In the genomic region with DNA sequence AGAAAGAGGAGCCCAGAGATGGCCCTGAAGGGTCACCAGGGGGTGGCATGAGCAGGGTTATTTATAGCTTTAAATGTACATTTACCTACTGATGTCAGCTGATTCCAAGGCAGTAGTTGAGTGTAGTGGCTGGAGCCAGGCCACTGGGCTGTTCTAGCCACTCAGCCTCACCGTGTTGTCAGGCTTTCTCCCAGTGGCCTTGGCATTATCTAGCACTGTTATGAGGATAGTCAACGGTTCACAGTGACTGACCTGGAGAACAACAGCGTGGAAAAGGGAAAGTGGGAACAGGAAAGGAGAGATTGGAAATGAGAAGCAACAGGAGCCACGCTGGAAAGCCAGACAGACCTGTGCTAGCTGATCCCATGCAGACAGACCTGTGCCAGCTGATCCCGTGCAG, we compare ENCODE assay signal across 13 mouse cellular contexts.
"Had no signal": no experiment of that assay in that cellular context is flagged by ENCODE, and none has a peak within 500 bp of the region (broad histone marks: within the 10 kb centered on the region; RNA-seq: fewer than 3 reads in every experiment).

No protein-coding gene starts in this region.

- DNase-seq: kidney, postnatal 10 days; kidney, postnatal 4 days; lung, adult 2 months; lung, postnatal 36 days; midbrain, embryonic 14.5 days; thymus, adult 18-20 months; thymus, postnatal 14 days had no signal

- H3K9me3 ChIP-seq: liver, embryonic 15.5 days; neural tube, embryonic 12.5 days had no signal

- H3K9ac ChIP-seq: liver, embryonic 15.5 days; neural tube, embryonic 12.5 days had no signal

- H3K4me2 ChIP-seq: liver, embryonic 11.5 days; liver, embryonic 15.5 days; neural tube, embryonic 12.5 days had no signal

- H3K27ac ChIP-seq: layer of hippocampus, adult 2 months; liver, embryonic 15.5 days; neural tube, embryonic 12.5 days had no signal

- H3K27me3 ChIP-seq: liver, embryonic 15.5 days; neural tube, embryonic 12.5 days had no signal

- H3K36me3 ChIP-seq: liver, embryonic 15.5 days; neural tube, embryonic 12.5 days had no signal

- ATAC-seq: lung, postnatal 0 days had no signal

- H3K4me3 ChIP-seq: layer of hippocampus, adult 2 months; liver, embryonic 15.5 days; myocyte; neural tube, embryonic 12.5 days had no signal

- H3K4me1 ChIP-seq: liver, embryonic 15.5 days; neural tube, embryonic 12.5 days had no signal
